Mouse (Mus musculus) kidney, embryonic 15.5 days (tissue): ENCODE measurements around the gene Atg14. TPM values are rescaled to one million over a fixed set of nuclear protein-coding genes. Genes with fewer than 3 reads are reported as not detected.
"Not testable (repeated sequence)": the region's sequence is repeated elsewhere in the genome, so short reads cannot be mapped to it uniquely, and the experiment has no call there.

Experiments
- ATAC-seq: fragments of 200-750 bp; cut with Nextera tagmentation; replicated peaks from 2 replicates; pipeline ENCODE4 v1.8.0; 2017; ENCODE audit warnings: moderate TSS enrichment; ENCODE audit not compliant: low FRiP score
- H3K27ac ChIP-seq: fragments of 300-500 bp; sonication (generic); 2 replicates; pipeline ENCODE4 v1.5.1; 2015; ENCODE audit warnings: mild to moderate bottlenecking, inconsistent platforms
- H3K27me3 ChIP-seq: fragments of 300-500 bp; sonication (generic); 2 replicates; pipeline ENCODE4 v1.6.1; 2015; ENCODE audit warnings: inconsistent platforms
- H3K36me3 ChIP-seq: fragments of 300-500 bp; sonication (generic); 2 replicates; pipeline ENCODE4 v1.6.1; 2015; ENCODE audit warnings: inconsistent platforms
- H3K4me1 ChIP-seq: fragments of 300-500 bp; sonication (generic); 2 replicates; pipeline ENCODE4 v1.6.1; 2015; ENCODE audit warnings: inconsistent platforms
- H3K4me2 ChIP-seq: fragments of 300-500 bp; sonication (generic); 2 replicates; pipeline ENCODE4 v1.6.1; 2015; ENCODE audit warnings: moderate library complexity, mild to moderate bottlenecking, inconsistent platforms
- H3K4me3 ChIP-seq: fragments of 300-500 bp; sonication (generic); replicated peaks from 2 replicates; pipeline ENCODE4 v1.5.1; 2015; ENCODE audit warnings: mild to moderate bottlenecking, inconsistent platforms
- H3K9ac ChIP-seq: fragments of 300-500 bp; sonication (generic); 2 replicates; pipeline ENCODE4 v1.6.1; 2015; ENCODE audit warnings: mild to moderate bottlenecking, inconsistent platforms
- H3K9me3 ChIP-seq: fragments of 300-500 bp; sonication (generic); replicated peaks from 2 replicates; pipeline ENCODE4 v1.6.1; 2016; ENCODE audit warnings: inconsistent platforms
- WGBS: fragments of 180-500 bp; shearing (Covaris S2); methylation state at CpG from one replicate; pipeline ENCODE4 v1.1.7; 2015; ENCODE audit warnings: mixed read lengths; 5-methylcytosine and 5-hydroxymethylcytosine counted together
- polyA plus RNA-seq: library from polyadenylated mRNA; unstranded; fragments of >200 nt; fragmentation: Nextera tagmentation; extraction: Ambion mirVana; gene quantifications from 2 replicates; pipeline ENCODE4 v1.2.1, GENCODE M21; 2015

The Atg14 gene
- polyA plus RNA-seq, 1 experiment from 2014 or later = 17.5 TPM

DNA sequence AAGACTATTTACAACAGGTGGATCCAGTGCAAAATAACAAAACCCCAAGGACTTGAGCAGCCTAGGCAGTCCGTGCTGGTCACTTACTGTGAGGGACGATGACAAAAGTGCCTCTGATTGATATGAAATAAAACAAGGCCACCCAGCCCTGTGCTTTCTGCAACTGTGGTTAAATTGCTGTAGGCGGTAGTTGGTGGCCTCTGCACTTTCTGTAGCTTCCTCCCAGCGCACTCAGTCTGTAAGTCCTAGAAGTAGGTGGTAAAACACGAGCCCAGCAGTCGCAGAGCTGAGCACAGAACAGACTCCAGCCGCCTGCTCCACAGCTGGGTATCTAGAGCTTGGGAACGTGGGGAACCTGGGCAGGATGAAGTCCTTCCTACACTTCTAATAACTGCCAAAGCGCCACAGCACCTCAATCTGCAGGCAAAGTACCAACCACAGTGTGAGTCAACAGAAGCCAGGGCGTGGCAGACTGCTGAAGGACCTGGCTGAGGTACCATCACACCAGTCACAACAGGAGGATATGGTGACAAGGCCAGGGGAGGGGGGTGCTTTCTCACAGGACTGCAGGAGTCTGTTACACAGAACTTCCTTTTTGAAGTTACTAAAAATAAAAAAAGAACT lies 29.0 kb downstream of the Atg14 start:
- no peaks in the 10 kb centered on the region for H3K4me1 ChIP-seq
- H3K4me3 ChIP-seq = no peak overlapping the region
- peaks cover 67% of the 10 kb centered on the region for H3K36me3 ChIP-seq
- no peak overlapping the region for H3K27ac ChIP-seq
- no peak overlapping the region for H3K4me2 ChIP-seq
- no peak overlapping the region for H3K9ac ChIP-seq
- WGBS = 91% methylated on average over 10 of the region's 10 CpGs
- no peaks in the 10 kb centered on the region for H3K9me3 ChIP-seq
- no peaks in the 10 kb centered on the region for H3K27me3 ChIP-seq
- ATAC-seq = no peak

DNA sequence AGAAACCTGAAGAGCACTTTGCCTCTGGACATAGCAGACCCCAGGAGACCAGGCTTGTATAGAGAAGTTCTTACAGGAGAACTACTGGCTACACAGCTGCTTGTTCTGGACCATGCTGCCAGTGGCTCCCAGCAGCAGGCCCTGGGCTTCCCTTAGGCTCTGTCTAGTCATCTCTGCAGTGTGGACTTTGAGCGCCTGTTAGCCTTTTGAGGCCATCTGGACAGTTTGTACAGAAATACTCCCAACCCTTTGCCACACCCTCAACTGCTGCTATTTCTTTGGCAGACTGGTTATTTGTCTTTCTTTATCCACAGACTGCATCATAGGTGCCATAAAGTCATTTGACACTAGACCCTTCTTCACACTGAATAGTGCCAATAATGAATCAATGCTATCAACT lies 35.4 kb downstream of the Atg14 start:
- Histone ChIP-seq H3K4me2 (no peak overlapping the region), H3K4me3 (no peak overlapping the region), H3K27me3 (no peaks in the 10 kb centered on the region), H3K27ac (no peak overlapping the region), H3K9me3 (no peaks in the 10 kb centered on the region), H3K36me3 (peaks cover 15% of the 10 kb centered on the region), H3K4me1 (peaks cover 15% of the 10 kb centered on the region), H3K9ac (no peak overlapping the region)
- WGBS = 81% methylated on average over 1 of the region's 1 CpGs
- ATAC-seq = no peak

DNA sequence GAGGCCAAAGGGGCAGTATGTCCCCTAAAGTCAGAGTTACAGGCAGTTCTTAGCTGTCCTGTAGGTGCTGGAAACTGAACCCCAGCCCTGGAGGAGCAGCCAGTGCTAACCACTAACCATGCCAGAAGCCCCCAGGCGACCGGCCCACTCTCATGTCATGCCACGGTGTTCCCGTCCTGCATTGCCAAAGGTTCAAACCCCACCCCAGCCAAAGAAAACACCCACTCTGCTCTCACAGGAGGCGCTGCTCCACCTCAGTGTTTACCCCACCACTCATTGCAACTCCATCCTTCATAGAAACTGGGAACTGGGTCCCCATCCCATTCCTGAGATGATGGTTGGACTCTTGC lies 36.3 kb downstream of the Atg14 start:
- 83% methylated on average over 5 of the region's 5 CpGs for WGBS
- Histone ChIP-seq H3K4me2 (peak overlapping the region; percentile 46), H3K27ac (no peak overlapping the region), H3K4me1 (peaks cover 15% of the 10 kb centered on the region), H3K9ac (no peak overlapping the region), H3K36me3 (peaks cover 16% of the 10 kb centered on the region), H3K9me3 (no peaks in the 10 kb centered on the region), H3K4me3 (no peak overlapping the region), H3K27me3 (no peaks in the 10 kb centered on the region)
- ATAC-seq = no peak; the same call in 1 of the 2 replicates

DNA sequence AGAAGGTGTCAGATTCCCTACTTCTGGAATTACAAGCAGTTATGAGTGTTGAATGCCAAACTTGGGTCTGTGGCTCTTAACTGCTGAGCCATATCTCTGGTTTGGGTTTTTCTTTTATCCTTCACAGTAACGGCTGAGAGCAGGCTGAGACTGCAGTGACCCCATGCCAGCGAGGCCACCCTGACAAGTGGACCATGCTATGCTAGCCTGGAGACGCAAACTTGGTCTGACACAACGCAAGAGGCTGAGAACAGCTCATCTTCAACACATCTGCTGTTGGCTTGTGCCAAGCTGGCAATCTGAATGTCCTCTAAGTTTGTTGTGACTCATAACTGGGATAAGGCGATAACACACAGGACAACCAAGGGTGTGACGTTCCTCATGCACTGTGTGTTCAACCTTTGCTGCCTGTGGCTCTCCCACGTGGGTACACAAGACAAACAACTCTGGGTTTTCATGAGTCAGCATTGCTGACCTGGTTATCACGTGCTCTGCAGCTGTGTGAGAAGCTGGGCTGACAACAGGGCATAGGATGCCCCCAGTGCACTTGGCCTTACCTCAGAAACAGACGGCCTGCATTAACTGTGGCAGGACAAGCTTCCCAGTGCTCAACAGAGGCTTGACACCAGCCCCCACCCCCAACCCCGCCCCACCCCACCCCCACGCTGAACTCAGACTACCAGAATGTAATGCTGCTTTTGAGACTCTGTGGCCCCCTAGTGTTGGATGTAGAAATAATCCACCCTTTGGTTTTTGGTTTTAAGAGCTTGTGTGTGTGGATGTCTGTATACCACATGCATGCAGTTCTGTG lies 36.9 kb downstream of the Atg14 start:
- H3K9ac ChIP-seq = no peak overlapping the region
- H3K4me3 ChIP-seq = no peak overlapping the region
- H3K4me2 ChIP-seq = peak overlapping the region; percentile 46
- peaks cover 14% of the 10 kb centered on the region for H3K36me3 ChIP-seq
- H3K9me3 ChIP-seq = no peaks in the 10 kb centered on the region
- 22% methylated on average over 11 of the region's 11 CpGs for WGBS
- H3K27me3 ChIP-seq = no peaks in the 10 kb centered on the region
- peak overlapping the region; percentile 52 for H3K27ac ChIP-seq
- ATAC-seq = peak; percentile 92
- H3K4me1 ChIP-seq = peaks cover 15% of the 10 kb centered on the region

DNA sequence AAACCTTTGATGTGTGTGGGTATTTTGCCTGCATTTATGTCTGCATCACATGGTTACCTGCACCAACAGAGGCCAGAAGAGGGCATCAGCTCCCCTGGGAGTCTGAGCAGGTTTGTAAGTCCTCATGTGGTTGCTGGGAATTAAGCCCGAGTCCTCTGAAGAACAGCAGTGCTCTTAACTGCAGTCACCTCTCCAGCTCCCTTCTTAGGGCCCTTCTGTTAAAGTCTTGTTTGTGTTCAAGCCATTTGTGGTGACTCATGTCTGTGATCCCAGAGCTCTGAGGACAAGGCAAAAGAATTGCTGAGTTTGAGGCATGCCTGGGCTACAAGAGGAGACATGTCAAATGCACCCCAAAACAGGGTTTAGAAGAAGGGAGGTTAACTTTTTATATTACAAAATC lies 38.0 kb downstream of the Atg14 start:
- no peak overlapping the region for H3K9ac ChIP-seq
- H3K4me2 ChIP-seq = no peak overlapping the region
- no peak for ATAC-seq
- H3K36me3 ChIP-seq = peaks cover 14% of the 10 kb centered on the region
- no peak overlapping the region for H3K27ac ChIP-seq
- H3K9me3 ChIP-seq = no peaks in the 10 kb centered on the region
- whole genome bisulfite sequencing = 56% methylated on average over 1 of the region's 1 CpGs
- H3K4me1 ChIP-seq = peaks cover 15% of the 10 kb centered on the region
- H3K4me3 ChIP-seq = no peak overlapping the region
- H3K27me3 ChIP-seq = no peaks in the 10 kb centered on the region

DNA sequence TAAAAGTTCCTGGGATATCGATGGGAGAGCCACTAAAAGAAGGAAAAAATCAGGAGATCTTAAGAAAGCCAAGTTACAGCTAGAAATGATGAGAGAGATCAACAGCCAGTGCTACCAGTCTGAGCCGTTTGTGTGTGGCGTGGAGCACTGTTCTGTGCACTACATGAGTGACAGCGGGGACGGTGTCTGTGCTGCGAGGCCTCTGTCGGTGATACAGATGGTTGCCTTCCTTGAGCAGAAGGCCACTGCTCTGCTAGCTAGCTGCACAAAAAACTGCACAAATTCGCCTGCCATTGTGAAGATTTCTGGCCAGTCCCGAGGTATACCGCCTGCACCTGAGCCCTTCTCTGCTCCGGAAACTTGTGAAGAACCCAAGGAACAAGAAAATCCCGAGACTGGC lies 40.9 kb downstream of the Atg14 start:
- WGBS = 93% methylated on average over 12 of the region's 12 CpGs
- H3K4me1 ChIP-seq = peaks cover 15% of the 10 kb centered on the region
- not testable (repeated sequence) for H3K4me2 ChIP-seq, H3K9ac ChIP-seq, ATAC-seq, H3K27ac ChIP-seq, H3K9me3 ChIP-seq, H3K27me3 ChIP-seq, H3K4me3 ChIP-seq
- peaks cover 21% of the 10 kb centered on the region for H3K36me3 ChIP-seq

DNA sequence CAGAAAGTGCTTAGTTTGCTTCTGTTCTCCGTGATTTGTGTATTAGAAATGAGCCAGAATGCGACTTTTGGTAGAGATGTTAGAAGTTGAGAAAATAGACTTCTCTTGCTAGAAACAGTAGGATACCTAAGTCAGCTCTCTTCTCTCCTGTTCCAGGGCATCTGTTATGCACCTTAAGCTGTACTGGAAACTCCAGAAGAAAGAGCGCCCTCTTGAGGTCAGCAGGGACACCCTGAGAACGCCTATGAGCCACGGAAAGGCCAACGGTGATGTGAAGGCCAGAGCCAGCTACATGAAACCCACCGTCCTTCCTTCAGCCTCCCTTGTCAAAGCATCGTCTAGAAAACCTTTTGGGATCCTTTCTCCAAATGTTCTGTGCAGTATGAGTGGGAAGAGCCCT lies 41.4 kb downstream of the Atg14 start:
- WGBS = 40% methylated on average over 8 of the region's 8 CpGs
- peaks cover 12% of the 10 kb centered on the region for H3K4me1 ChIP-seq
- ATAC-seq = no peak
- no peak overlapping the region for H3K9ac ChIP-seq
- no peak overlapping the region for H3K4me3 ChIP-seq
- H3K4me2 ChIP-seq = no peak overlapping the region
- no peaks in the 10 kb centered on the region for H3K27me3 ChIP-seq
- H3K9me3 ChIP-seq = no peaks in the 10 kb centered on the region
- H3K27ac ChIP-seq = no peak overlapping the region
- H3K36me3 ChIP-seq = peaks cover 21% of the 10 kb centered on the region

DNA sequence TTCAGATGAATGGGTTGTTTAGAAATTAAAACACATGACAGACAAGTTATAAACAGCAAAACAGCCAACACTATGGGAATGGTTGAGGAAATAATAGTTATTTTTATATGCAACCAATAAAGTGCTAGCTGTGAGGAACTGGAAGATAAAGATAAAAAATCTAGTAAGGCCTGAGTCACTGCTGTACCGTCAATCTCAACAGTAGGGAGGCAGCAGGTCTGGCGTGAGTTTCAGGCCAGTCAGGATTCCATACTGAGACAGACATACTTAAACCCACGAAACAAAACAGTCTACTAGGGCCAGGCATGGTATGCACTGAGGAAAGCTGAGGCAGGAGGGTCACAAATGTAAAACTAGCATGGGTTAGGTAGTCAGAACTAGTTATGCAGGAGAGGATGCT lies 42.2 kb downstream of the Atg14 start:
- Histone ChIP-seq H3K9me3 (no peaks in the 10 kb centered on the region), H3K27me3 (no peaks in the 10 kb centered on the region), H3K36me3 (peaks cover 21% of the 10 kb centered on the region), H3K4me2 (no peak overlapping the region), H3K4me3 (no peak overlapping the region), H3K4me1 (peaks cover 5% of the 10 kb centered on the region), H3K9ac (no peak overlapping the region), H3K27ac (no peak overlapping the region)
- ATAC-seq = no peak
- WGBS = 94% methylated on average over 3 of the region's 3 CpGs

DNA sequence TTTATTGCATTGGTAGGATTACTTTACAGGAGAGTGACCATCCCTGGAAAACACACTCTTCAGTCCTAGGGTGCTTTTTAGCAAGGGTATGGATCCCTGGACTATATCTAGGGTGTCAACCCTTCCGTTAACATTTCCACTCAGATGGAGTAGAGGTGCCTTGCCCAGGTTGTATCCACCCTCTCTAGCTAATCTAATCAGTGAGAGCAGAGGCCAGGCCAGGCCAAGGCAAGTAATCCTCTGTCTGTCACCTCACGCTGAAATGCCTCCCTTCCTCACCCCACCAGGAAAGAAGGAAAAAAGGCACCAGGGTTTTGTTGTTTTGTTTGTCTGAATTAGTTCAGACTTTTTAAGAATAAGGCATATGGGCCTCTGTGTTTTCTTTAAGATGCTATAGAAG lies 42.6 kb downstream of the Atg14 start:
- no peak overlapping the region for H3K4me2 ChIP-seq
- H3K36me3 ChIP-seq = peaks cover 21% of the 10 kb centered on the region
- no peak overlapping the region for H3K4me3 ChIP-seq
- 0 out of 2 replicates have a peak, but pooled peaks cover under 1% of the 10 kb centered on the region for H3K4me1 ChIP-seq
- peak; percentile 68; the same call in 1 of the 2 replicates for ATAC-seq
- no peaks in the 10 kb centered on the region for H3K27me3 ChIP-seq
- 95% methylated on average over 2 of the region's 2 CpGs for WGBS
- H3K9ac ChIP-seq = no peak overlapping the region
- no peaks in the 10 kb centered on the region for H3K9me3 ChIP-seq
- no peak overlapping the region for H3K27ac ChIP-seq

DNA sequence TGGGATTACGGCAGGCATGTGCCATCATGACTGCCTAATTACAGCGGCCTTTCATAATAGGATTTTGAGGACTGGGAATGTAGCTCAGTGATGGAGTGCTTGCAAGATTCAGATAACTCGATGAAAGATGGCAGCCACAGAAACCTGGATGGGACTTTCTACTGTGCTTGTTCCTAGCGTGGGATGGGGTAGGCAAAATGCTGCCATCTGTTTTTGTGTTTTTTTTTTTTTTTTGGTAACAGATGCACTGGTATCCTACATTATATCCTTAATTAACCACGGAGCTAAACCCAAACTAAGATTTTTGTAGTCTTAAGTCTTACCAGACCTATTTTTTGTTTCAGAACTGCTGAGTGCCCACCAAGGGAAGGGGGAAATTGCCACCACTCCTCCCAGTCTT lies 44.6 kb downstream of the Atg14 start:
- peaks cover 12% of the 10 kb centered on the region; the same call in 1 of the 2 replicates for H3K36me3 ChIP-seq
- WGBS = 89% methylated on average over 5 of the region's 5 CpGs

DNA sequence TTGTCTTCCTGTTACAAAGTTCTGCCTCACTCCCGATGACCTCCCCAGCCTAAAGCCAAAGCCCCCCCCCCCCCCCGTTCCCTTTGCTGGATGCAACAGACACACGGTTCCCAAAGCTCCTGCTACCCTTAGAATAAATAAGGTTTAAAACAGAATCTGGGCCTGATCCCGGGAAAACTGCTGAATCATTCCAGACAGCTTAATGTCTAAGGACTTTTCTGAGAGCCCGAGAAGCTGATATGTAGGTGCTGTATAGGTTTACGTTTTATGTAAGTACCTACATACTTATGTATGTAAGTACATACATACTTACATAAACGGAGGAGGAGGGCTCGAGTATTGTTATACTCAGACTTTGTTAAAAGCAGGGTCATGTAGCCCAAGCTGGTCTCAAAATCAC lies 45.1 kb downstream of the Atg14 start:
- Histone ChIP-seq H3K36me3 (peaks cover 12% of the 10 kb centered on the region; the same call in 1 of the 2 replicates), H3K27me3 (no peaks in the 10 kb centered on the region), H3K27ac (no peak overlapping the region), H3K4me2 (no peak overlapping the region), H3K4me3 (no peak overlapping the region), H3K9me3 (no peaks in the 10 kb centered on the region), H3K4me1 (no peaks in the 10 kb centered on the region), H3K9ac (no peak overlapping the region)
- no peak for ATAC-seq
- WGBS = 68% methylated on average over 8 of the region's 8 CpGs

More for the DNA sequence above, 44.6 kb downstream of the Atg14 start:
- H3K9ac ChIP-seq = no peak overlapping the region
- H3K27ac ChIP-seq = no peak overlapping the region
- no peak overlapping the region for H3K4me2 ChIP-seq
- no peaks in the 10 kb centered on the region for H3K27me3 ChIP-seq
- H3K9me3 ChIP-seq = no peaks in the 10 kb centered on the region
- ATAC-seq = no peak
- no peaks in the 10 kb centered on the region for H3K4me1 ChIP-seq
- no peak overlapping the region for H3K4me3 ChIP-seq

DNA sequence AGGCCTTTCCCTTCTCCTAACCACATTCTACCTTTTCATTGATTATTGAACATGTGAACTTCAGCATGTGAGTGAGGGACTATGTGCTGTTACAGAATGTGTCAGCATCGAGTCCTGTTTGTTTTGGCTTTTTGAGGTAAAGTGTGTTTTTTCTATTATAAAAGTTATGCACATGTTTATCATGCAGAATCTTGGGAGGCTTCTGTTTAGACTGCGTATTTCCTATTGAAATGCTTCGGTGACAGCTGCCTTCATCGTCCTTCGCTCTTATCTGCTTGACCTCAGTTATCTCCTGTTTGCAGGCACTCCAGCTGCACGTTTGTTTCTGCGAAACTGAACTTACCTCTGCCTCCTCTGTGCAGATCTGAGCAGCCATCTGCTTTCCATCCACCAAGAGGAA lies 48.1 kb downstream of the Atg14 start:
- no peak; the same call in 1 of the 2 replicates for ATAC-seq
- H3K4me2 ChIP-seq = no peak overlapping the region
- no peak overlapping the region for H3K9ac ChIP-seq
- H3K9me3 ChIP-seq = no peaks in the 10 kb centered on the region
- H3K36me3 ChIP-seq = peaks cover 7% of the 10 kb centered on the region; the same call in 1 of the 2 replicates
- 75% methylated on average over 7 of the region's 7 CpGs for WGBS
- no peak overlapping the region for H3K4me3 ChIP-seq
- no peaks in the 10 kb centered on the region for H3K4me1 ChIP-seq
- no peaks in the 10 kb centered on the region for H3K27me3 ChIP-seq
- H3K27ac ChIP-seq = no peak overlapping the region
